Mouse (Mus musculus) MN1 (cell line): Measurements from ENCODE around the gene Scarb1.

Source experiments
- DNase-seq: peaks from one replicate; pipeline ENCODE4 v3.0.0-alpha.2; 2016; ENCODE audit warnings: low spot score

The Scarb1 gene

GRCm38 (mm10) chr5:125364851-125365429 lies 24.0 kb upstream of the Scarb1 start:
- DNase-seq, result no peak

DNA sequence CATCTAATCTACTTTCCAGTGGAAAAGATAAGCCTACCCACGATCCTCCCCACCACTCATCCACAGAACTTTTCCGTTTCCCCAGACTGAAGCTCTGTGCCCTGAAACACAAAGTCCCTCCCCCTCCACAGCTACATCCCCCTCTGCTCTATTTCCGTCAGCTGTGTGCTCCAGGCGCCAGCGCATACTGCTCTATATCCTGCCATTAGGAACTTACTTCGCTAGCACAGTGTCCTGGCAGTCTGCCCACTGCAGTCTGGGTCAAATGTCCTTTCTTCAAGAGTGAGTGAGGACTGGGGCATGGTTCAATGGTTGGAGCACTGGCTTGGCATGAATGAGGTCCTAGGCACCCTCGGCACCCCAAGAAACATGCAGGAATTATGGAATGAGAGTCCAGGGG lies 23.0 kb upstream of the Scarb1 start:
- DNase-seq, result no peak

GRCm38 (mm10) chr5:125360981-125361510 lies 20.2 kb upstream of the Scarb1 start:
- DNase-seq, result no peak

GRCm38 (mm10) chr5:125360566-125360965 lies 19.7 kb upstream of the Scarb1 start:
- no peak for DNase-seq

GRCm38 (mm10) chr5:125358270-125358608 lies 17.3 kb upstream of the Scarb1 start:
- DNase-seq, result no peak

GRCm38 (mm10) chr5:125357543-125358269 lies 16.8 kb upstream of the Scarb1 start:
- no peak for DNase-seq

DNA sequence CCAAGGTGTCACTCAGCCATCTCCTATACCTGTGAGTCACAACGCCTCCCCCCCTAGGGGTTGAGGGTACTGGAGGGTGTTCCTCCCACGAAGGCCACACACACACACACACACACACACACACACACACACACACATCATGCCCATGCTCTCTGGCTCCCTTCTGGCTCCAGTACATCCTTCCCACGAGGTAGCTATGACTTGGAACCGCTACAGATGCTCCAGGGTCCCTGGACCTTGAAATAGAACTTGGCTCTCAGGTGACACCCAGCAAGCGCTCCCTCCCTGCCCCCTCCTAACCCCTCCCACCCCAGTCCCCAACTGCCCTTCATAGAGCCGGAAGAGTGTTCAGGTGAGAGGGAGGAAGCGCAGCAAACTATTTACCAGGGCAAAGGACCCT lies 14.8 kb upstream of the Scarb1 start:
- no peak for DNase-seq

DNA sequence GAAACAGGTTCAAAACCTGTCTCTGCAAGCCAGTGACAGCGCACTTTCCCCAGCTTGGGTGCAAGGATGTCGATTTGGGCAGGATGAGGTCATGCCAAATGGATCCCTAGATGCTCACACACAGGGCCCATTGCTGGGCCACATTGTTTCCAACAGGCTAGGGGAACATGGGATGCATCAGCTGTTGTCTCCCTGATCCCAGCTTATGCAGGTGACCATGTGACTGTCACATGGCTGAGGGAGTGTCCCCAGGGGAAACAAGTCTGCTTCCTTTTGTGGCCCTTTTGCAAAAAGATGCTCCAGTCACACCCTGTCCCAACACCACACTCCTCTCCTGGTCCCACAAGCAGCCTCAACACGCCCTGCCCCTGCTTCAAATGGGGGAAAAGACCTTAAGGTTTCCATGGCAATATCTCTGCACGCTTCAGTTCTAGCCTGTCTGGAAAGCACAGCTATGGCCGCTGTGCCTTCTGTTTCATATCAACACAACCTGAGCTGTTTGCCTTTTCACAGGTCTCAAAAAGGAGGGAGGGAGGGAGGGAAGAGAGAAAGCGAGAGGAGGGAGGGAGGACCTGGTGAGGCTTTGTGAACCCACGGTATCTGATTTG lies 14.1 kb upstream of the Scarb1 start:
- no peak for DNase-seq

DNA sequence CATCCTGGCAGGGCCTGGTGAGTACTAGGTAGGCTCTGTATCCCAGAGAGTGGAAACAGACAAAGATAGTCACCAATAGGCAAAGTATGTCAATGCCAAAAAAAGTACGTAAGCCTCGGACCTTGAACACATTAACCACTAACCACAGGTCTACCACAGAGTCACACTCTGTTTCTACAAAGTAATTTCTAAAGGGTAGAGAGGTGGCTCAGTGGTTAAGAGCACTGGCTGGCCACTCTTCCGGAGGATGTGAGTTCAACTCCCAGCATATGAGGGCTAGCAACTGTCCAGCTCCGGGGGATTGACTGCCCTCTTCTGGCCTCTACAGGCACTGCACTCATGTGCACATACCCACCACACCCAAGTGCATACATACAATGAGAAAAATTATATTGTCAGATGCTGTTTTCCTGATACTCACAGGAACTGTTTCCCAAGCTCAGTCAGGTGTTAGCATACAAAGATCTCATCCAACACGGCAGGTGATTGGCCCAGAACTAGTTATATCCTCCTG lies 11.9 kb upstream of the Scarb1 start:
- no peak for DNase-seq

GRCm38 (mm10) chr5:125351939-125352338 lies 11.0 kb upstream of the Scarb1 start:
- DNase-seq, result no peak

DNA sequence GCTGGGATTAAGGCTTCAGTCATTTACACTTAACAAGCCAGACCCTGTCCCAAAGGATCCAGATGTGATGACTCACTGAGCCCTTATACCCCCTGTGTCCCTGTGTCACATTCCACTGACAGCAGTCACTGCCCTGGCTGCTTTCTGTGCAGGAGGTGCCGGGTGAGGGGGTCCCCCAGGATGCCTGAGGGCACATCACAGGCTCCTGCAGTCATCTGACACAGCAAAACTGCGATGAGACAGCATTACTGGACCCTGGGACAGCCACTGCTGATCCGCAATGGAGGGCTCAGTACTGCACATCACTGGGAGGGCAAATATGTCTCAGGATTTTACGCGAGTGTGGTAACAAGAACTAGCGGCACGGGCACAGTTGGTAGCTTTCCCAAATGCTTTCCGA lies 10.2 kb upstream of the Scarb1 start:
- no peak for DNase-seq

GRCm38 (mm10) chr5:125349391-125349790 lies 8.5 kb upstream of the Scarb1 start:
- no peak for DNase-seq

DNA sequence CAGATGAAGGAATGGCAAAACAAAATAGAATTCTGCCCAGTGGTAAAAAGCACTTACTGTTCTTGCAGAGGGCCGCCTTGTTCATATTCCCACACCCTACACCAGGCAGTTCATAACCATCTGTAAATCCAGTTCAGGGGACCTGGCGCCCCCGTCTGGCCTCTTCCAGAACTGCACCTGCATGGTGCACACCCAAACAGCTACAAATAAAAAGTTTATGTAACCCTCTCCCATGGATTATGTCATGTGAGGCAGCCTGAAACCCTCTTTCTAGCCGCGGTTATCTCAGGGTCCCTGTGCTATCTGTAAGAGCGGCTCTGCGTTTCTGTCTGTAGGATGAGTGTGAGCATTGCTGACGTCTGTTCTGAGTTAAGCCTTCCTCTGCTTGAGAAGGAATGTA lies 7.6 kb upstream of the Scarb1 start:
- peak; percentile 47 for DNase-seq

- DNase-seq, result no peak
Measured at GRCm38 (mm10) chr5:125348067-125348466, 7.2 kb upstream of the Scarb1 start.

DNA sequence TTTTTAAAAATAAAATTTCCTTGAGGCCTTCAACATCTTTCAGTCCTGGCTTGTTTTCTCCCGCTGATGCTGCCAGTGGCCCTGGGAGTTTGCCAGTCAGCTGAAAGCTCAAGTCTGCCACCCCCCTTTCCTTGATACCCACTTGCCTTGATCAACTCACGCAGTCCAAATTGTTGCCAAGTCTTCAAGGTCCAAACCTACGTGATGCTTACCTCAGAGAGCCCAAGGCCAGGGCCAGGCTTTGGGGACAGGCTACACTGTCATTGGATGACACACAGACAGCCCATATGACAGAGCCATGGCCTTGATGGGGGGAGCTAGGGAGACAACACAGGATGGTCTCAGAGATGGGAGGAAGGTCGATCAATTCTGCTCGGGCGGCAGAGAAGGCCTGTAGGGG lies 3.4 kb upstream of the Scarb1 start:
- no peak for DNase-seq

DNA sequence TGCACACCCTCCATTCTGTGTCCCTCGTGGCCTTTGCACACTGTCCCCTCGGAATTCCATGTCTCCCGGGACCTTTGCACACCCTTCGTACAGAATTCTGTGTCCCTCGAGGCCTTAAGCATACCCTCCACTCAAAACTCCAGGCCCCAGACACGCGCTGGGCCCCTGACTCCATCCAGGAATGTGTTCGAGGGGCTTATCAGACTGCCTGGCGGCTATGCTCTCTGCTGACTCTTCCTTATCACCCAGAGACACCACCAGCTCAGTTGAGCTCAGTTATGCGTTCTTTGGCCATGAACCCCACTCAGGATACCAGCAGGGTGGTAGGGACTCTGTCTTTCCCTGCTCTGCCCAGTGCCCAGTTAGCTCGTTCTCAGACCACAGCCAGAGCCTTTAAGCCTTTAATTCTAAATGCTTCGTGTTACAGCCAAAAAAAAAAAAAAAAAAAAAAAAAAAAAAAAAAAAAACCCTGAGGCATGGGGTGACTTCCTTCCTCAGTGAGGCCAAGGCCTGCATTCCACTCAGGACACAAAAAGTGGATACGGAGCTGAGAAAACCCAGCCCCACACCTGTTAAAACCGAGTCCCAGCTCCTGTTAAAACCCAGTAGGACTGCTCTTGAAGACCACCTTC lies 681 bp upstream of the Scarb1 start:
- no peak for DNase-seq

- peak; percentile 44 for DNase-seq
Measured at GRCm38 (mm10) chr5:125339851-125340531, 903 bp downstream of the Scarb1 start.

DNA sequence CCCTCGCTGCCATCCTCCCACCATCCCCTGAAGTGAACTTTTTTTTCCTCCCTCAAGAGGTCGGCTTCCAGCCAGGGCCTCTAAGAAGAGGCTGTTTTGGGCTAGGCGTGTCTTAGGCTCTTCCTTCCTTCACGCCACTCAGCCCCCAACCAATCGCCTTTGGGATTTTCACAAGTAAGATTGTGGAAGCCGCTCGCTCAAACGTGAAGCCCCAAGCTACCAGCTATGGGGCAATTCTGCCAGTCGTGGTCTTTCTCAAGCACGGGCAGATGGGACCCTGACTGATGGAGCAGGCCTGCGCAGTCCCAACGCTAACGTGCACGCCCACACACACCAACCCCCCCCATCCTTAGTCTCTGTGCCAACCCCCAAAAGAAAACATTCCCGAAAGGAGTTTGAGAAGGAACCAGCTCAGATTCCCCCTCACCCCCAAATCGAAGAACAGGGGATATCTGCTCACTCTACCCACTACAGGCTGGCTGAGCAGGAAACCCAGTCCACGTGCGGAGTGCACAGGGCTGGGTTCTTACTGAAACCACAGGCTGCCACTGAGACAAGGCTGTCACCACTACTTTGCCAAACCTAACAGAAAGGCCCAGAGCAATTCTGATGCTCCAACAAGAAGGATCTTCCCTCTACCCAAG lies 1.7 kb downstream of the Scarb1 start:
- no peak for DNase-seq

GRCm38 (mm10) chr5:125337526-125337925 lies 3.4 kb downstream of the Scarb1 start:
- DNase-seq, result no peak

DNA sequence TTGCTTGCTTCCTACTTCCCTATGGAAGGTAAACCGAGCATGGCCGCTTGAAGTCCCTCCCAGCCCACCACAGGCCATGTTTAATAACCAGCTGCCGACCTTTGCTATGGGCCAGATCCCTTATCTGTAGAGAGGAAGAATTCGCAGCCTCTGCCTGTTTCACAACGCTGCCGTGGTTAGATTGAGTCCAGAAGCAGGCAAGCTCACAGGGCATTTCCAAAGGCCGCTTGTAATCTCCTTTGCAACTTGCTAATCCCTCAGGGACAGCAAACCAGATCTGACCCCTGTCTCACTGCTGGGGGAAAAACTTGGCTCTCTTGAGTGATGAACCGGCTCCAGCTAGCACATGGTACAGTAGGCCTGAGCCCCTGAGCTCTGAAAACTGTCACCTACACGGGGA lies 3.9 kb downstream of the Scarb1 start:
- peak; percentile 58 for DNase-seq

GRCm38 (mm10) chr5:125333009-125333408 lies 7.9 kb downstream of the Scarb1 start:
- no peak for DNase-seq

- no peak for DNase-seq
Measured at GRCm38 (mm10) chr5:125332333-125332732, 8.6 kb downstream of the Scarb1 start.
